Mouse (Mus musculus) urinary bladder, adult 2 months (tissue): ENCODE results near the gene Gm28048. TPM values are rescaled to one million over a fixed set of nuclear protein-coding genes. Genes with fewer than 3 reads are reported as not detected.

Source experiments
- DNase-seq: peaks from one replicate; pipeline ENCODE4 v3.0.0; 2022; ENCODE audit warnings: low spot score
- polyA plus RNA-seq: library from polyadenylated mRNA; depleted of rRNA; stranded (reverse); fragments of >200 nt; gene quantifications from 2 replicates; pipeline ENCODE4 v1.2.3, GENCODE M21; 2012

Gm28048 gene
- polyA plus RNA-seq, 1 experiment = 7.9 TPM

DNA sequence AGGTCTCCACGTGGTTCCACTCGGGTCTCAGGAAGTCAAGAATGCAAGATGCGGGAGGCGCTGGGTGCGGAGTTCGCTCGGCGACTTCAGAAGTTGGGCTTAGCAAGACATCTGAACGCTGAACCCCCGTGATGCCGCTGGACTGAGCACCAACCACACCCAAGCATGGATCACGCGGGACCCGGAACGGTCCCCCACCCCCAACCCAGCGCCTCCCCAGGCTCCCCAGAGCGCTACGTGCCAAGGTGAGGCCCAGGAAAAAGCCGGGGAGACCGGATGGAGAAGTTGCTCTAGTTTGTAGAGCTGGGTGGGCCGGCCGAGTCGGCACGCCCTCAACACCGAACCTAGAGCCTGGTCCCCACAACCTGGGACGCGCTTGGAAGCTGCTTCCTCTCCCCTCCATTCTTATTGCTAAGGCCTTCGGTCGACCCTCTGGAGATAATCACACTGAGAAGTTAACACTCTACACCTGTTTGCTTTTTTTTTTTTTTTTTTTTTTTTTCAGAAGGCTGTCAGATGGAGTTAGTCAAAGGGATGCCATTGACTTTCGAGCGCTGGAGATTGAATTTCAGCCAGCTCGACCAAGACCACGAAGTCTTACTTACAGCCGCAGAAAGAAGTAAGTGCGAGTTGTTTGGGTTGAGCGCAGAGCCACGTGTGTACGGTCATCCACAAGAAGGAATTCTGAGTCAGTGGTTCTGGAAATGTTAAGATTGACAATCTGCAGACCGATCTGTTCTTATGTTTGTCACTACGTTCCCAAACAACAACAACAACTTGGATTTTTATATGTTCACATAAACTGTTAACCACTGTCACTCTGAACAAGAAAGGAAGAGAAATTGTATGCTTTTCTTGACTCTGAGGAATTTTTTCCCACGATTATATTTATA is 121.3 kb downstream of the Gm28048 start, which contains the start of gene B3gnt2:
TSS of gene B3gnt2 (minus strand) at position 627 of the 893 bp plus-strand sequence.
- peak; percentile 55 for DNase-seq

DNA sequence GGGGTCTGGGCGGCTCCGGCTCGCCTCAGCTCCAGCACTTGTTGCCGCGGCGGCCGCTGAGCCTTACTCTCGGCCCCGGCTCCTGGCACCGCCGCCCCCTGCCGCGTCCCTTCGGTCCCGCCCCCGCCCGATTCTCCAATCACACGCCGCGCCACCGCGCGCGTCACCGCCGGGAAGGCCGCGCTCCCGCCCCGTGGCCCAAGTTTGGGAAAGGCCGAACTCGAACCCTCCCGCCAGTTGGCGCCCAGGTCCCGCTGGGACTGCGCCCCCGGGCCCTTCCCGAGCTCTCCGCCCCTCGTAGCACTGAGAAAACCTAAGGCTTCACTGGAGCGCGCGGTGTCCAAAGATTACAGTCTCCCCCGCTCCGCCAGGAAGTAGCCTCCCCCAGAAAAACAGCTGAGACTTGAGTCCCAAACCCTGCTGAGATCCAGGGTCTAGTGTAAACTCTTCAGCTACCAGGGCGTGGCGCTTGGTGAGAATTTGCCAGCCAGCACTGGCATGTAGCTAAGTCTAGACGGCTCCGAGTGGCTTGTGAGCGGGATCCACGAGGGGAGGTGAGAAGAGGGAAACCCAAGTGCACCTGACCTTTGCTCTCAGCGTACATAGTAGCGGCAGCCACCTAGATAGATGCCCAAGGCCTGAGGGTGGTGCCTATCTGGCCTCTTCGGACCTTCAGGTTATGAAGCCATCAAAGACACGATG is 122.1 kb downstream of the Gm28048 start:
- DNase-seq = peak; percentile 92

DNA sequence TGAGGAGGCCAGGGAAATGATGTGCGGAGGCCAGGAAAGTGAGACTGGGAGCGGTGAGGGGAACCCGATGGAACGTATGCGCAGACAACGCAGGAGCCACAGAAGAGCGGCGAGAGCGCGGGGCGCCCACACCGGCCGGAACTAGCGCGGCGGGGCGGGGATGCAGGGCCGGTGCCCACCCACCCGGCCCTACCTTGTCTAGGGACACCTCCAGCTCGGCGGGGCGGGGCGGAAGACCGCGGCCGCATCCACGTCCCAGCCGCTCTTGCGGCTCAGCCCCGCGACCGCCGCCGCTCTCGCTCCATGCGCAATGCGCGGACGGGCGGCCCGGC is 122.6 kb downstream of the Gm28048 start:
- no peak for DNase-seq

DNA sequence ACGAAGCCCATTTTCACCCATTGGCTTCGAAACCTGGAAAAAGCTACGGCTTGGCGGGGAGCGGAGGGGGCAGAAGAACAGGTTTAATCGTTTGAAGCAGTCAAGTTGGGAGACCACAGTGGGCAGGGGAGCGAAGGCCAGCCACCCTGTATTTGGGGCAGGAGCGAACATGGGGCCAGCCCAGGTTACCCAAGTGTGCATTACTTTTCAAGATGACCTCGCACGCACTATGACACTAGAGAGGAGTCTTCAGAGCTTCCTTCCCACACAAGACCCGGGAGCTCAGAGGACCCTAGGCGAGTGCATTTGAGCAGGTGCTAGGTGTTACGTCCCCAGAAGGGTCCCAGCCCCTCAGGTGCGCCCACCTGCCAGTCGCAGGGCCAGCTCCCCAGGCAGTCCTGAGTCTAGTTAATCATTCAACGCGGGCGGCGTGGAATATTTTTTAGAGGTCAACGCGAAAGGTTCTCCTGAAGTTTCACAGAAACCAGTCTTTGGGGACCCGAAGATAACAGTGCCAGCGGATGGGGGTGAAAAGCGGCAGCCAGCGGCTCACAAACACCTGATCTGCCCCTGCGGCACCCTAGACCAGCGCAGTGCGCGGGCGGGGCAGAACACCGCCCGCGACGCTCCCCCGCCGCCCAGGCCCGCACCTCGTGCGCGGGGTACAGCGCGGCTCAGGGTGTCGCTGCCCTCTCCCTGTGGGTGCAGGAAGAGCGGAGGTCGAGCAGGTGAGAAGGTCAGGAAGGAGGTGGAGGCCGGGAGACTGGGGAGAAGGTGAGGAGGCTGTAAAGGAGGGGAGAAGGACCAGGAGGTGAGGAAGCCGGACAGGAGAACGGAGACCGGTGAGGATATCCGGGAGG is 123.2 kb downstream of the Gm28048 start:
- peak; percentile 38 for DNase-seq

DNA sequence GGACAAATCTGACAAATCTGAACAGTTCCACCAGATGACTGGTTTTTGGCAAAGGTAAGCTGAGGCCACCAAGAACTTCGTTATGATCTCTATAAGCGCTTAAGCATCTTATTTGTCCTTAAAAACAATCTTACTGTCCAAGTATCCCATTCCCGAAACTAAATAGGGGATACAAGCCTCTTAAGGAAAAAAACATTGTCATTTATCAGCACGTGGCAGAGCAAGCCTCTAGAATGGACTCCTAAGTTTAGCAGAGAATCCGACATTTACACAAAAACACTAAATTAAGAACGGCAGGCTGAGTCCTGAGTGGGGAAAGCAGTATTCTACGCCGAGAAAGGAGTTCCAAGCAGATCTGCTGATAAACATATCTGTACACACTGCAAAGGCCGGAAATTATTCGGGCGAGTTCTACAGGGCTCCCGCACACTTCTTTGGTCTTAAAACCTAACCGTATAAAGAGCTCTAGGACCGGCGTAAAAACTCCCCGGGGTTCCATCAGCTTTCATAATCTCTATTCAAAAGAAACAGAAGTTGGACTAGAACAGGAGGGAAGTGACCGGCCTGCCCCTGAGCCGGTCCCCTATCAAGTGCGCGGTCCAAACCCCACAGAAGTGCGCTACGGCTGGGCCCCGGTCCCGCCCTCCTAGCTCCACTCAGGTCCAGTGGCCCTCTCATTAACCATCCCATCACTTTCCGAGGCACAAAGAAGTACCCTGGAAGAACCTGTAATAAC is 124.0 kb downstream of the Gm28048 start:
- DNase-seq = no peak

DNA sequence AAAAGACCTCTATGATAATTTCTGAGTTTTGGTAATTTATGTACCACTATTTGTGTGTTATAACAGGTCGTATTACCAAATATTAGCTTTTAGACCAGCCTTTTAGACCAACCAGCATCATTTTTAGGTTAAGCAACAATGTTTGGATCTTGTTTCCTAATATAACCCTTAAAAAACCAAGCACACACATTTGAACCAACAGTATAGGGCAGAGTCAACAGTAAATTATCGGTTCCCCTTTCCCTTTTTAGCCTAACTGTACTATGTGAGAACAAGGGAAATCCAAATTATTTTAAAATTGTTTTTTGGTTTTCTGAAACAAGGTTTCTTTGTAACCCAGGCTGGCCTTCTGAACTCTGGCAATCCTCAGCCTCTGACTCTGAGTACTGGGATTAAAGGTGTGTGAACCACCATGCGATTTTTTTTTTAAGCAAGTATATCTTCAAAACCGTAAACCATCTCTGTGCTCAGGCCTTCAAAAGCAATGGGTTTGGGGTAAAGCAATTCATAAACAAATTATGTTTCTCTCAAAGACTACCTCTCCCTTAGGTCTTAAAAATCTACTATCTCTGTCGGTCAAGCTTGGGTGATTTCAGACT is 124.7 kb downstream of the Gm28048 start:
- no peak for DNase-seq

DNA sequence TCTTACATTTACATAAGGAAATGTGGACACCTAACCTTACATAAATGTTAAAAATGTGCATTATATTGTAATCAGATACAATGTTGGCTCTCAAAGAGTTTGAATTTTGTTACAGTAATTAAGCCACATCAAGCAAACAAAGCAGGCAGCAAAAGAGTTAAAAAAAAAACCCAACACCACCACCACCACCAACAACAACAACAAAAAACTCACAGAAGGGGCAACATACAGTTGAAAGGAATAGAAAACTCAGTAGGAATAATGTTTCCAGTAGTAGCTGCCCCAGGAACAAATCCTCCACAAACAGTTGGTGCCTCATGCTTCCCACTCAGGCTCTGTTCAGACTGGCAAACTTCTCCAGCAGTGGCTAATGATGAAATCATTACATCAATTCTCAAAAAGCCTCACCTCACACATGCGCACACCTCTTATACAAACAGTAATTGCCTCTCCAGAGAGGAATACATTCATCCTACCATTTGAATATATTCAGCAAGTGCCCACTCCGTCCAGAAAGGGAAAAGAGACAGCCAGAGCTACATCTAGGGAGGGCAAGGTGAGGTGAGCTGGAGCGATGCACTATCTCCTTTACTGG is 125.4 kb downstream of the Gm28048 start:
- DNase-seq = no peak

DNA sequence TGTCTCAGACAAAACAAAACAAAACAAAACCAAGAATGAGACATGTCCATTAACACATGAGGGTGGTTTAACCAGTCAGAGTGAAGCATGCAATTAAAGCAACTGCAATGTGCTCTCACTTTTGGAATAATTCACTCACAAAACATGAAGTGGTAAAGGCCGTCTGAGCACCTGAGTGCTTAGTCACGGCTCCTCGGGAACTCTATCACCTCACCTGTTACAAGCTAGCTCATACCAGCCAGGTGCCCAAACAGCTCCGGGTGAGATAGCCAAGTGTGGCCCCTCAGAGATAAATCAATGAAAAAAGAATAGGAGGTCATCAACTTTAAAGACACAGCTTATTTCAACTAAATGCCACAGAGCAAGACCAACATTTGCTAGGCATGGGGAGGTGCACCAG is 127.3 kb downstream of the Gm28048 start:
- DNase-seq = no peak

DNA sequence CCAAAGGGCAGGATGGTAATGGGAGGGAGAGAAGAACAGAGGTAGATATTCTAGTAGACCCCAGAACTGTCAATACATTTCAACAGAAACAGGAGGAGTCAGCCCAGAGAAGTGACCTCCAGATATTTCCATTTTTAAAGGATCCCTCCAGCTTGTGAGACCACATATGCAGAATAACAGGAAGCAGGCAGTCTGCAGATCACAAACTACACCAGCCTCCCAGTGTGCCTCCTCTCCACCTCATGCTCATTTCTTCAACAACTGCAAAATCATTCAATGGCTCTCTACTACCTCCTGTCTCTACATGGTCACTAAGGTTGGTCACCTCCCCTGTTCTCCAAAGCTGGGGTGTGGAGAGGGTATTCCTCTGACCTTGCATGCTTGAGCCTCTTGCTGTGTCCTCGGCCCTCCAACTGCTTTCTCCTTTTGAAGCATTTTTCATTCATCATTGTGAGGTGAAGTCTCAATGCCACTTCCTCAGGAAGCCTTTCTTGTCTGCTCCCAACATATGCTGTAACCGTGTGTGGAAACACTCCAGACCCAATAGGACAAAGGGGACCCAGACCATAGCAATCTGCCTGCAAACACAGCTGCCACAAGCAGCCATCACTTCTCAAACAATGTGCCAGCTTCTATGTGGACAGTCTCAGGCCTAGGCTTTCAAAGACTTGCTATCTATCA is 128.3 kb downstream of the Gm28048 start:
- no peak for DNase-seq

DNA sequence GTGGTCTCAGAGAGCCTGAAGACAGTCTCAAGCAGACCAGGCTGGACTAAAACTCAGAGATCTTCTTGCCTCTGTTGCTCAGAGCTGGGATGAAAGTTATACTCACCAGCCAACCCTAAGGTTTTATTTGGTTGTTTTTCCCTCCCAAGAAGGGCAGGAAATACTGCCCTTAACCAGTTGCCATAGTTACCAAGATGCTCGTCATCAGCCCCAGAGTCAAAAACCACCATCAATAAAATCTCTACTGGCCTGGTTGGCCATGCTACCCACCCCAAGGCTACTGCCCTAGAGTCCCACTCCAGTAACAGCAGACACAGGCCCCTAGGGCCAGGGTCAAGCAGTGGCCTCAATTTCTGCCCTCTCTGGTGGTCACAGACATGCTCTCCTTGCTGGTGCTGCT is 129.4 kb downstream of the Gm28048 start:
- DNase-seq = no peak

DNA sequence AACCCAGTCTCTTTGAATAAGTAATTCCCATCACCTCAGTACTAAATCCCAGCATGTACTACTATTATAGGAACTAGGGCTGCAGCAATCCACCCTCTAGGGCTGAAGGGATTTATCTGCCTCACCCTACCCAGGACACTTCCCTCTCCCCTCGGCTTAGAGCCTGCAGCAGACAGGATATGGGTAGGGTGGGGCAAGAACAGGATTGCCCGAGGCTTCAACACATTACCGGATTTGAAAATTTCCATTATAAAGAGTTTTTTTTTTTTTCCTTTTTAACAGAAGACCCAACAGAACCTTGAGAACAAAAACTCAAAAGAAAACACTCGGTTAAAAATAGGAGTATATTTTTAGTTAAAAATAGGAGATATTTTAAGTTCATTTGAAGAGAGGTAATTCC is 130.5 kb downstream of the Gm28048 start:
- DNase-seq = no peak

DNA sequence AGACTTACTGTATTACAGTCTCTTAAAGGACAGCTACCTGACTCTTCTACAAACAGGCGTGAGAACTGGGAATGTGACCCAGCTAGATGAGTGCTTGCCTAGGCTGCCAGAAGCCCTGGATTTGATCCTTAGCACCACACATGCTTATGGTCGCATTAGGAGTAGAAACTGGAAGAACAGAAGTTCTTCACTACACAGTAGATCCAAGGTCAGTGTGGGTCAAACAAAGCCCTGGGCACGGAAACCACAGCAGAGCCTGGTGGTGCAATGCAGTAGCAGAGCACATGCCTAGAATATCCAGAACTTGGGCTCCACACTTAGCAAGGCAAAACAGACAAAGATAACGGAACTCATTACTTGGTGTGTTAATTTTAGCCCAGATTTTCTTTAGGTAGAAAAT is 131.8 kb downstream of the Gm28048 start:
- no peak for DNase-seq

DNA sequence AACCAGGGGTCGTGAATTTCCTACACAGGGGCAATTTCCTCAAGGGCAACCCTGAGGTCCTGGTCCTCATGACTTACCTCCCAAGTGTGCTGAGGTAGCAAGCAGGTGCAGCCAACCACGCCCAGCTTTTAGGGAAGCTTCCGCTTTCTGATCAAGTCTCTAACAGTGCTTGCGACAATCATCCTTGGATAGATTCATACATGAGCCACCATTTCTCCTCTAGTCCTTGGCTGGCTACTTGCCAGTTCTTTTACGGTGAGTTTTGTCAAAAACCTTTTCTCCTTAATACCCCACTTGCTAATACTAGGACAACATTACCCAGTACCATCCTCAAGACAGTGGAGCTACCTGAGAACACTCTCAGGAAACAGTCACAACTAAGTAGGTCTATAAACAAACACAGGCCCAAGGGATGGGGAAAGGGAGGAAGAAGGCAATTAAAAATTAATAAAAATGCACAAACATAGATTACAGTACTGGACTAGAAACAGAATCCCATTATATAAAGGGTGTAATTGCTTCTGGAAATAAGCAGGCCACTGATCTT is 133.2 kb downstream of the Gm28048 start:
- DNase-seq = no peak

DNA sequence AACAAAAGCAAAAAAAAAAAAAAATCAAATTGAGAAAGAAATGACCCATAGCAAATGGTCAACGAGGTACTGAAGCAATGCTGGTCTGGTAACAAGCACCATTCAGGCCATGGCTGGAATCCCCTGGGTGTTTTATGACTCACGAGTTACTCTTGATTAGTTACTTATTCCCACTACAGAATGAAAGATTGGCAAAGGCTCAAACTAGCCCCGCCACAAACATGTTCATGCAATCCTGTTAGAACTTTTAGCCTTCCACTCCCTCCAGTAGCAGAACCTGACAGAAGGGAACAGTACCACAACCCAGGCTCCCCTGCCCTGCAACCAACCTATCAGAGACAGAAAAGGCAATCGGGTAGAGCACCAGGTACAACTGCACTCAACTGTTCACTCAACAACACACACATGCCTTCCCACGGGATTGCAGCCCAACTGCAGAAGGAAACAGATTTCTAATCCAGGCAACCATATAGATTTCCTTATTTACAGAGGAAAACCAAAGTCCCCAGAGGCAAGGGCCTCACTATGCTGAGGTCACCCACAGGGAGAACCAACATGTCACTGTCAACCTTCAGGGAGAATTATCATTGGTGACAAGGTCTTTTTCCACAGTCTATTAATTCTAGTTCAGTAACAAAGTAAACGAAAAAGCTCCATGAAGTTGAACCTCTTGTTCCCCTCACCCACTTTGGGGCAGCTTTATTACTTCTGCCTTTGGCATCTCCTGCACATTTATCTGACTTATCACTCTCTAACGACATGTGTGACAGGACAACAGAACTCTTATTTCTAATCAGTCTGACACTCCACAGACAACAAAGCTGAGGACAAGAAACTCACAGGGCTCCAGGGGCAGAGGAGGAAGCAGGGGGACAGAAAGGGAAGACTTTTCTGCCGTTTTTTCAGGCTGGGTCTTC is 133.9 kb downstream of the Gm28048 start:
- no peak for DNase-seq

DNA sequence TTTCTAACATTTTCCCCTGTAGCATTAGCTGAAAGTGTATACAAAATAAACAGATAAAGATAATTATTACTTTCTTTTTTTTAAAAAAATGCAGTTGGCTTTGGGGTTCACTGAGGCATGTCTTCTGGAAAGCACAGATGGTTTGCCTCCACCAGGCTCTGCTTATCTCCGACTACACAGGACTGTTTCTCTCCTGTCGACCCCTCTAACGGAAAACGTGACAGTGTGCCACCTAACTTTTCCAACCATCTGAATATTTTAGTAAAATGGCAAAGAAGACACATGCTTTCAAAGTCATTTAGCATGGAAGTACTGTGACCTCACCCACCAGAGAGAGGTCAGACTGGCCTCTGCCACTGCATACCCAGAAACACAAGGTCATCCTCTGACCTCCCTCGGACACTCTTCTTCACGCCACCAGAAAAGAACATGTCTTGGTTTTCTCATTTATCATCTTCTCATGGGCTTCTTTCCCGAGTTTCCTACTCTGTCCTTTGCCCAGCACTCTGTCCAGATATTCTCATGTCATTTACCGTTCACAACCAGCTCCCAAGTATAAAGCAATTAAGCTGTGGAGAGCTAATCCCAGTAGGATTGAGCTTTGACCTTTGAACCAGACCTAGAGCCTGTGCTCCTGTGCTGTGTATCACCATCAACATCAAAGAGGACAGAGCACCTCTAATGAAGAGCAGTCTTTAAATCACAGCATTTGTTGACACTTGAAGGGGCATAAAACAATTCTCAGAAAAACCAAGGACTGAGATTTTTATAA is 134.7 kb downstream of the Gm28048 start:
- no peak for DNase-seq

DNA sequence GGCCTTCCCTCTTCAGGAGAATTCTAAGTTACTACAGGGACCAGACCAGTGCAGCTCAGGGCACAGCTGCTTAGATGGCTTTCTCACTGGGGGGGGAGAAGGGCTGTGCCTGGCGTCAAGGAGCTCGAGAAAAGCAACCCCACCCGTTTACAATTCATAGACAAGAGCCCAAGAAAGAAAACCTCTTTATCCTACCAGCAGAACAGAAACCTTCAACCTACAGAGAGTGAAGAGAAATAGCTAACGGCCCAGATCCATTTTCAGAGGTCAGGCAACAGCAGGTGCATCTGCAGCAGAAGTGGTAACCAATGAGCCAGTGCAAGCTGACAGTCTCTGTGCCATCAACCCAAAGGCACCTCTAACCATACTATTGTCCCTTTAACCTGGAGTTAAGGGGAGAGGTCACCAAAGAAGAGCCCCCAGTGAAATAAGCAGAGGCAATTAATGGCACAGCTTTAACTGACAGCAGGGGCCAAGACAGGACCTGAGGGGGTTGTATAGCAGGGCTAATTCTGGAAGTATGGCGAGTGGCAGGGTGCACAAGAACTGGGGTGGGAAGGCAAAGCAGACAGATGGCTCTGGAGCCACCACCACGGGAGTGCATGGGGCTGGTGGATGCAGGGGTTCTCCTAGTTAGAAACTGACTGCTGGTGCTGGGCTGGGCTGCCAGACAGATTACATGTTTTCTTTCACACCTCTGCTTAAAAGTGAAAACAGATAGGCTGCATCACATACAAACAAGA is 135.6 kb downstream of the Gm28048 start:
- DNase-seq = no peak
